Mouse (Mus musculus): ENCODE measurements at regions not wholly inside any gene's neighbourhood (a gene's known extent, or its start where the extent isn't known, plus 50 kb on each side); places are given as distances from the start of the nearest gene placed in this dataset.

GRCm38 (mm10) chr15:86773041-86773440 lies 558.8 kb downstream of the Tbc1d22a start:
- no peak overlapping the region for H3K27ac ChIP-seq (ENCODE audit: control insufficient read depth, insufficient read depth, low read depth, low read length)
- TF ChIP-seq CTCF (IDR thresholded peaks at IDR 0.05; ENCODE audit: control insufficient read depth, insufficient read depth, insufficient replicate concordance, low read depth, low read length) (no peak), POLR2A (IDR thresholded peaks at IDR 0.05; ENCODE audit: control insufficient read depth, low read depth, low read length) (no peak)

GRCm38 (mm10) chr15:86777998-86778397 lies 563.7 kb downstream of the Tbc1d22a start:
- Histone ChIP-seq H3K27ac (ENCODE audit: control insufficient read depth, insufficient read depth, low read depth, low read length) (no peak overlapping the region), H3K27me3 (ENCODE audit: control insufficient read depth, insufficient read depth, low read length) (no peaks in the 10 kb centered on the region), H3K36me3 (ENCODE audit: control insufficient read depth, insufficient read depth, low read length) (no peaks in the 10 kb centered on the region), H3K4me3 (ENCODE audit: control insufficient read depth, low read depth, low read length) (no peak overlapping the region), H3K4me1 (ENCODE audit: control insufficient read depth, insufficient read depth, low read length) (no peaks in the 10 kb centered on the region)
- no peak for TF ChIP-seq POLR2A (IDR thresholded peaks at IDR 0.05; ENCODE audit: control insufficient read depth, low read depth, low read length)
- no peak for TF ChIP-seq CTCF (IDR thresholded peaks at IDR 0.05; ENCODE audit: control insufficient read depth, insufficient read depth, insufficient replicate concordance, low read depth, low read length)

More at GRCm38 (mm10) chr15:86773041-86773440, 558.8 kb downstream of the Tbc1d22a start:
- Histone ChIP-seq H3K27me3 (ENCODE audit: control insufficient read depth, insufficient read depth, low read length) (no peaks in the 10 kb centered on the region), H3K4me3 (ENCODE audit: control insufficient read depth, low read depth, low read length) (no peak overlapping the region), H3K4me1 (ENCODE audit: control insufficient read depth, insufficient read depth, low read length) (no peaks in the 10 kb centered on the region), H3K36me3 (ENCODE audit: control insufficient read depth, insufficient read depth, low read length) (no peaks in the 10 kb centered on the region)

- TF ChIP-seq CTCF (IDR thresholded peaks at IDR 0.05; ENCODE audit: control insufficient read depth, insufficient read depth, insufficient replicate concordance, low read depth, low read length): no peak
- Histone ChIP-seq H3K4me1 (ENCODE audit: control insufficient read depth, insufficient read depth, low read length) (no peaks in the 10 kb centered on the region), H3K4me3 (ENCODE audit: control insufficient read depth, low read depth, low read length) (no peak overlapping the region), H3K27me3 (ENCODE audit: control insufficient read depth, insufficient read depth, low read length) (no peaks in the 10 kb centered on the region), H3K27ac (ENCODE audit: control insufficient read depth, insufficient read depth, low read depth, low read length) (no peak overlapping the region), H3K36me3 (ENCODE audit: control insufficient read depth, insufficient read depth, low read length) (no peaks in the 10 kb centered on the region)
Measured at GRCm38 (mm10) chr15:86781160-86781559, 566.9 kb downstream of the Tbc1d22a start.

GRCm38 (mm10) chr15:86794716-86795115 lies 580.5 kb downstream of the Tbc1d22a start:
- Histone ChIP-seq H3K4me1 (ENCODE audit: control insufficient read depth, insufficient read depth, low read length) (no peaks in the 10 kb centered on the region), H3K27me3 (ENCODE audit: control insufficient read depth, insufficient read depth, low read length) (no peaks in the 10 kb centered on the region), H3K27ac (ENCODE audit: control insufficient read depth, insufficient read depth, low read depth, low read length) (no peak overlapping the region), H3K4me3 (ENCODE audit: control insufficient read depth, low read depth, low read length) (no peak overlapping the region), H3K36me3 (ENCODE audit: control insufficient read depth, insufficient read depth, low read length) (no peaks in the 10 kb centered on the region)
- TF ChIP-seq POLR2A (IDR thresholded peaks at IDR 0.05; ENCODE audit: control insufficient read depth, low read depth, low read length) (no peak), CTCF (IDR thresholded peaks at IDR 0.05; ENCODE audit: control insufficient read depth, insufficient read depth, insufficient replicate concordance, low read depth, low read length) (no peak)

GRCm38 (mm10) chr15:86798474-86799178 lies 584.4 kb downstream of the Tbc1d22a start:
- Histone ChIP-seq H3K4me3 (ENCODE audit: control insufficient read depth, low read depth, low read length) (no peak overlapping the region), H3K4me1 (ENCODE audit: control insufficient read depth, insufficient read depth, low read length) (no peaks in the 10 kb centered on the region), H3K27me3 (ENCODE audit: control insufficient read depth, insufficient read depth, low read length) (no peaks in the 10 kb centered on the region), H3K36me3 (ENCODE audit: control insufficient read depth, insufficient read depth, low read length) (no peaks in the 10 kb centered on the region), H3K27ac (ENCODE audit: control insufficient read depth, insufficient read depth, low read depth, low read length) (no peak overlapping the region)
- no peak for TF ChIP-seq CTCF (IDR thresholded peaks at IDR 0.05; ENCODE audit: control insufficient read depth, insufficient read depth, insufficient replicate concordance, low read depth, low read length)
- TF ChIP-seq POLR2A (IDR thresholded peaks at IDR 0.05; ENCODE audit: control insufficient read depth, low read depth, low read length): no peak

- H3K27me3 ChIP-seq (ENCODE audit: control insufficient read depth, insufficient read depth, low read length): no peaks in the 10 kb centered on the region
- H3K27ac ChIP-seq (ENCODE audit: control insufficient read depth, insufficient read depth, low read depth, low read length): no peak overlapping the region
- TF ChIP-seq CTCF (IDR thresholded peaks at IDR 0.05; ENCODE audit: control insufficient read depth, insufficient read depth, insufficient replicate concordance, low read depth, low read length) (no peak), POLR2A (IDR thresholded peaks at IDR 0.05; ENCODE audit: control insufficient read depth, low read depth, low read length) (no peak)
- H3K4me1 ChIP-seq (ENCODE audit: control insufficient read depth, insufficient read depth, low read length): no peaks in the 10 kb centered on the region
- H3K36me3 ChIP-seq (ENCODE audit: control insufficient read depth, insufficient read depth, low read length): no peaks in the 10 kb centered on the region
- H3K4me3 ChIP-seq (ENCODE audit: control insufficient read depth, low read depth, low read length): no peak overlapping the region
Measured at GRCm38 (mm10) chr15:86807296-86808080, 593.2 kb downstream of the Tbc1d22a start.

DNA sequence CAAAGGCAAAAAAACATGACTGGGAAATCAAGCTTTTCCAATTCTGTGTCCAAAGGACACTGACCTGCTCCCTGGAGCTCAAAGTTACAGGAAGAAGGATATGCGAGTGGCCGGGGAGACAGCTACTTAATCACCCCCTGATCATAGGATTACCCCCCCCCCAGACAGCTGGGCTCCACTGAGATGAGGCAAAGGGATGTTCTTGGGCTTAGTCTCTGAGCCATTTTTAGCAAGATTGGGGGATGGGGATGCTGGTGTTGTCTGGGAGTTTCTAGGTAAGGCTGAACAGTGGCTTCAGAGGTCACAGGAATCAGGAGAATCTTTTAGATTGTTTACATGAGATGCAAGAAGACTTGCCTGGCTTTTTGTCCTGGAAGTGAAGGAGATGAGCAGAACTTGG lies 597.6 kb downstream of the Tbc1d22a start:
- no peak for TF ChIP-seq POLR2A (IDR thresholded peaks at IDR 0.05; ENCODE audit: control insufficient read depth, low read depth, low read length)
- TF ChIP-seq CTCF (IDR thresholded peaks at IDR 0.05; ENCODE audit: control insufficient read depth, insufficient read depth, insufficient replicate concordance, low read depth, low read length): no peak
- H3K4me1 ChIP-seq (ENCODE audit: control insufficient read depth, insufficient read depth, low read length): no peaks in the 10 kb centered on the region

More for the DNA sequence above, 597.6 kb downstream of the Tbc1d22a start:
- no peak overlapping the region for H3K4me3 ChIP-seq (ENCODE audit: control insufficient read depth, low read depth, low read length)
- no peaks in the 10 kb centered on the region for H3K36me3 ChIP-seq (ENCODE audit: control insufficient read depth, insufficient read depth, low read length)
- no peaks in the 10 kb centered on the region for H3K27me3 ChIP-seq (ENCODE audit: control insufficient read depth, insufficient read depth, low read length)
- H3K27ac ChIP-seq (ENCODE audit: control insufficient read depth, insufficient read depth, low read depth, low read length): no peak overlapping the region

Data from testis, adult 2 months (tissue).